Mouse (Mus musculus): Measurements from ENCODE around the gene Poldip3. TPM values are rescaled to one million over a fixed set of nuclear protein-coding genes. Genes with fewer than 3 reads are reported as not detected.

The Poldip3 gene
- total and polyA plus RNA-seq, 3 experiments = 77.0 to 78.9 (median 77.2) TPM

DNA sequence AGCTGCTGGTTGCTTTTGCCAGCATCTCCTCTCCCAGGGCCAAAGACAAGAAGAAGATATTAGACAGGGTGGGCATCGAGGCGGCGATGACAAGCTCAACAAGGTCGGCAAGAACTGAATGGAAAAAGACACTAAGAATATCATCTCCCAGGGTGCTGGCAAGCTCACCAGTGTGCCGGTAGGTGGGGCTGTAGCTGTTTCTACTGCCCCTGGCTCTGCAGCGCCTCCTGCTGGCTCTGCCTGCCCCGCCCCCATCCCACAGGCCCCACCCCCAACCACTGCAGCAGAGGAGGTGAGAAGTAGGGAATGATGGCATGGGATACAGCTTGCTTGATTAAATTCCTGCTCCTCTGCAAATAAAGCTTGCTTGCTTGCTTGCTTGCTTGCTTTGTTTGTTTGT, 63.3 kb downstream of the Poldip3 start:
- Histone ChIP-seq H3K9ac (ENCODE audit: insufficient read depth, low read depth) (no peak overlapping the region), H3K4me2 (ENCODE audit: insufficient read depth, low read depth, poor library complexity, severe bottlenecking) (peak overlapping the region; percentile 53; the same call in 1 of the 2 replicates), H3K27ac (ENCODE audit: insufficient read depth, low read depth) (no peak overlapping the region), H3K79me2 (replicated peaks; ENCODE audit: control insufficient read depth, extremely low read depth, insufficient read depth, poor library complexity, severe bottlenecking) (no peaks in the 10 kb centered on the region), H3K4me1 (ENCODE audit: control insufficient read depth in 1 of 2, insufficient read depth in 2 of 2) (peaks cover 25 to 71% of the 10 kb centered on the region in 2 experiments), H3K36me3 (replicated peaks in 1 of 2; ENCODE audit: control insufficient read depth in 1 of 2, insufficient read depth in 1 of 2, low read length in 1 of 2) (no peaks in the 10 kb centered on the region), H3K4me3 (replicated peaks in 1 of 3; ENCODE audit: low read depth in 2 of 3, low read length in 2 of 3, poor library complexity in 1 of 3) (no peak overlapping the region), H3K27me3 (replicated peaks) (no peaks in the 10 kb centered on the region), H3K9me3 (replicated peaks; ENCODE audit: low read length) (no peaks in the 10 kb centered on the region)
- peak; percentile 77 for DNase-seq (ENCODE audit: extremely low read depth)
- dilution Hi-C loops (cut with MboI; ENCODE audit: extremely low pct_ligation_motif_present, extremely low pct_unique_long_range_greater_than_20kb, low sequenced_read_pairs) = no loop called here
- peak; percentile 94 for TF ChIP-seq CHD2 (IDR thresholded peaks at IDR 0.05; ENCODE audit: low read length)
- peak; percentile 82 for TF ChIP-seq SMC3 (IDR thresholded peaks at IDR 0.05; ENCODE audit: low read depth, low read length)
- no peak for TF ChIP-seq MAX (IDR thresholded peaks at IDR 0.05; ENCODE audit: low read length)
- TF ChIP-seq ZKSCAN1 (IDR thresholded peaks at IDR 0.05; ENCODE audit: borderline replicate concordance, low read depth, low read length) = no peak
- no peak for TF ChIP-seq ETS1 (conservative IDR thresholded peaks at IDR 0.05; ENCODE audit: low read depth, low read length)
- no peak for TF ChIP-seq GABPA (IDR thresholded peaks at IDR 0.05; ENCODE audit: insufficient replicate concordance, low read depth, low read length)
- no peak for TF ChIP-seq MAFK (IDR thresholded peaks at IDR 0.05; ENCODE audit: insufficient replicate concordance, low read length)
- TF ChIP-seq HCFC1 (IDR thresholded peaks at IDR 0.05; ENCODE audit: low read depth, low read length) = no peak
- peak; percentile 27; the same call in 1 of the 2 replicates for TF ChIP-seq MEF2A (IDR thresholded peaks at IDR 0.05; ENCODE audit: borderline replicate concordance, low read depth, low read length)
- peak; percentile 41; the same call in 1 of the 2 replicates for TF ChIP-seq IRF4 (IDR thresholded peaks at IDR 0.05; ENCODE audit: low read depth, low read length)
- 0 out of 2 replicates have a peak, but pooled peaks have one; percentile 26 for TF ChIP-seq ZNF384 (IDR thresholded peaks at IDR 0.05; ENCODE audit: low read depth, low read length)
- TF ChIP-seq RCOR1 (conservative IDR thresholded peaks at IDR 0.05; ENCODE audit: low read depth, low read length) = no peak
- peak in 1 of 2 experiments; percentile 99; a peak in 2 of 4 replicates for TF ChIP-seq CTCF (conservative IDR thresholded peaks at IDR 0.05 in 1 of 2, IDR thresholded peaks at IDR 0.05 in 1 of 2; ENCODE audit: low read depth in 2 of 2, low read length in 2 of 2)
- TF ChIP-seq ZC3H11A (IDR thresholded peaks at IDR 0.05; ENCODE audit: low read depth, low read length) = 0 out of 2 replicates have a peak, but pooled peaks have one; percentile 8
- no peak for TF ChIP-seq USF2 (conservative IDR thresholded peaks at IDR 0.05; ENCODE audit: low read depth, low read length)
- no peak for TF ChIP-seq USF1 (IDR thresholded peaks at IDR 0.05; ENCODE audit: low read depth, low read length)
- peak; percentile 43; the same call in 1 of the 2 replicates for TF ChIP-seq TCF12 (IDR thresholded peaks at IDR 0.05; ENCODE audit: low read depth, low read length)
- peak; percentile 64 for TF ChIP-seq RAD21 (IDR thresholded peaks at IDR 0.05; ENCODE audit: low read depth, low read length)
- 0 out of 2 replicates have a peak, but pooled peaks have one; percentile 12 for TF ChIP-seq BHLHE40 (IDR thresholded peaks at IDR 0.05; ENCODE audit: low read depth, low read length)
- TF ChIP-seq MAZ (IDR thresholded peaks at IDR 0.05; ENCODE audit: low read depth, low read length) = 0 out of 2 replicates have a peak, but pooled peaks have one; percentile 65
- TF ChIP-seq NELFE (IDR thresholded peaks at IDR 0.05; ENCODE audit: low read depth, low read length) = peak; percentile 67; the same call in 1 of the 2 replicates
- in situ Hi-C loops (cut with MboI; ENCODE audit: low pct_ligation_motif_present, low pct_unique_long_range_greater_than_20kb, low sequenced_read_pairs) = loop anchor here (25.0 kb wide), 1 partner anchor 824 kb away; the partner anchor contains the start of genes 1500009C09Rik and Sept3

Data from CH12.LX (cell line).